In the genomic region with DNA sequence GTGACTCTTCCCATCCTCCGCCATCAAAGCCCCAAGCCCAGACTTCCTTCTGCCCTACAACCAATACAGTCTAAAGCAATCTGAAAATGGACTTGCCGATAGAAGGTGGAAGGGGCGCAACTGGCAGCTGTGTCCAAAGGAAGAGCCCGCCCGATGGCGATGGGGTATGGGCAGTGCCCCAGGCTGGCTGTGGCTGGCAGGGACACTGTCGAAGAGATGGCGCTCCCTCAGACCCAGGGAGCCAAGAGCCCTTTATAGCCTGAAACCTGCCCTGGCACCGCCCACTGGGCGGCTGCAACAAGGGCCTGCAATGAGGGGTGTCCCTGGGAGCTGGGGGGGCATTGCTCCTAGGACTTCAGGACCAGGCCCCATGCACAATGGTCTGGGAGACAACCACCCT, we compare ENCODE assay signal across 12 mouse cellular contexts. TPM values are rescaled to one million over a fixed set of nuclear protein-coding genes. Genes with fewer than 3 reads are reported as not detected.
DNase-seq lines count a peak whose midpoint lies in the region; ATAC-seq and TF ChIP-seq lines count a peak whose summit lies in the region.
"Had no signal": no experiment of that assay in that cellular context is flagged by ENCODE, and none has a peak within 500 bp of the region (broad histone marks: within the 10 kb centered on the region; RNA-seq: fewer than 3 reads in every experiment).

A gene (minus strand): TSS at position 216 of the 400 bp plus-strand sequence.

- WGBS in cerebellum, adult 2 months, result 34% methylated on average over 10 of the region's 10 CpGs
- WGBS in embryonic facial prominence, embryonic 15.5 days, result 83% methylated on average over 10 of the region's 10 CpGs
- WGBS in midbrain, embryonic 11.5 days, result 83% methylated on average over 10 of the region's 10 CpGs

- no peak within 1 kb of the TSS for H3K9ac ChIP-seq in embryonic facial prominence, embryonic 15.5 days
- peak within 1 kb of the TSS; percentile 42; the same call in 1 of the 2 replicates for H3K9ac ChIP-seq in midbrain, embryonic 11.5 days (ENCODE audit: low read length)
- H3K9ac ChIP-seq: forebrain, embryonic 12.5 days; heart, embryonic 13.5 days had no signal

- no peak for DNase-seq in cerebellum, adult 2 months
- no peak for DNase-seq in cerebellum, adult 9-11 months
- DNase-seq in left cerebral cortex, postnatal 14 days (ENCODE audit: low spot score in 2 of 2), result no peak
- DNase-seq in left cerebral cortex, postnatal 36 days (ENCODE audit: low spot score in 2 of 2), result no peak
- peak; percentile 77 for DNase-seq in midbrain, embryonic 11.5 days (ENCODE audit: low spot score, missing footprints)
- DNase-seq in B cell, adult 2 months, result no peak
- DNase-seq in T-cell, adult 2 months (ENCODE audit: low spot score), result no peak
- DNase-seq: cerebellum, postnatal 25 days had no signal

- intact Hi-C loops in left cerebral cortex, postnatal 14 days (cut with DNase I), result loop anchor here (5.0 kb wide), 2 partner anchors 166 to 319 kb away; no protein-coding TSS in a partner anchor
- intact Hi-C loops in left cerebral cortex, postnatal 36 days (cut with DNase I), result loop anchor here (10.0 kb wide), 1 partner anchor 331 kb away; no protein-coding TSS in a partner anchor

- H3K27ac ChIP-seq in cerebellum, adult 2 months (ENCODE audit: insufficient read depth, low read length), result no peak within 1 kb of the TSS
- no peak within 1 kb of the TSS for H3K27ac ChIP-seq in embryonic facial prominence, embryonic 15.5 days (replicated peaks)
- H3K27ac ChIP-seq in midbrain, embryonic 11.5 days (ENCODE audit: low read depth, low read length), result peak within 1 kb of the TSS; percentile 25; the same call in 1 of the 2 replicates
- H3K27ac ChIP-seq: forebrain, embryonic 12.5 days; heart, embryonic 13.5 days; kidney, postnatal 0 days had no signal

- no peaks in the 10 kb centered on the region for H3K36me3 ChIP-seq in embryonic facial prominence, embryonic 15.5 days
- no peaks in the 10 kb centered on the region for H3K36me3 ChIP-seq in midbrain, embryonic 11.5 days (ENCODE audit: control insufficient read depth, insufficient read depth, low read length)
- H3K36me3 ChIP-seq: forebrain, embryonic 12.5 days; heart, embryonic 13.5 days had no signal

- H3K4me2 ChIP-seq in embryonic facial prominence, embryonic 15.5 days (replicated peaks), result no peak within 1 kb of the TSS
- H3K4me2 ChIP-seq in midbrain, embryonic 11.5 days, result no peak within 1 kb of the TSS
- H3K4me2 ChIP-seq: forebrain, embryonic 12.5 days; heart, embryonic 13.5 days had no signal

- TF ChIP-seq CTCF in cerebellum, adult 2 months (IDR thresholded peaks at IDR 0.05; ENCODE audit: borderline replicate concordance, insufficient read depth, low read depth, low read length), result no peak

- no peak for ATAC-seq in embryonic facial prominence, embryonic 15.5 days (ENCODE audit: insufficient number of reproducible peaks, low FRiP score, low TSS enrichment, low read depth)
- ATAC-seq in midbrain, embryonic 11.5 days (ENCODE audit: low FRiP score), result no peak

- no peaks in the 10 kb centered on the region for H3K9me3 ChIP-seq in embryonic facial prominence, embryonic 15.5 days (replicated peaks)
- no peaks in the 10 kb centered on the region for H3K9me3 ChIP-seq in midbrain, embryonic 11.5 days (ENCODE audit: control insufficient read depth, low read length)
- H3K9me3 ChIP-seq: forebrain, embryonic 12.5 days; heart, embryonic 13.5 days had no signal

- no peak within 1 kb of the TSS for H3K4me3 ChIP-seq in cerebellum, adult 2 months (replicated peaks; ENCODE audit: insufficient read depth, low read depth, low read length)
- no peak within 1 kb of the TSS for H3K4me3 ChIP-seq in embryonic facial prominence, embryonic 15.5 days (replicated peaks)
- no peak within 1 kb of the TSS for H3K4me3 ChIP-seq in midbrain, embryonic 11.5 days (ENCODE audit: low read depth, low read length)
- H3K4me3 ChIP-seq: forebrain, embryonic 12.5 days; heart, embryonic 13.5 days had no signal

- no peaks in the 10 kb centered on the region for H3K27me3 ChIP-seq in cerebellum, adult 2 months (ENCODE audit: control insufficient read depth, insufficient read depth, low read length)
- H3K27me3 ChIP-seq in embryonic facial prominence, embryonic 15.5 days, result peaks cover 19% of the 10 kb centered on the region; the same call in 1 of the 2 replicates
- peaks cover 21% of the 10 kb centered on the region for H3K27me3 ChIP-seq in midbrain, embryonic 11.5 days (ENCODE audit: control insufficient read depth, insufficient read depth, low read length)

- no peak for TF ChIP-seq POLR2A in cerebellum, adult 2 months (IDR thresholded peaks at IDR 0.05; ENCODE audit: borderline replicate concordance, insufficient read depth, low read length)

- no peaks in the 10 kb centered on the region for H3K4me1 ChIP-seq in cerebellum, adult 2 months (ENCODE audit: control insufficient read depth, insufficient read depth, low read length)
- H3K4me1 ChIP-seq in embryonic facial prominence, embryonic 15.5 days, result peaks cover 21% of the 10 kb centered on the region
- H3K4me1 ChIP-seq in midbrain, embryonic 11.5 days (ENCODE audit: control insufficient read depth, insufficient read depth, low read length), result peaks cover 19% of the 10 kb centered on the region

RNA-seq across cellular contexts. Expression of the gene that starts here (rescaled TPM):
- 13.6 and 14.5 TPM in 2 replicates for polyA plus RNA-seq in cerebellum, adult 2 months (2012; rRNA removed)
- 10 to 100 TPM; 16.9 to 29.0 TPM for total RNA-seq in left cerebral cortex, postnatal 14 days (2021)
- 10 to 100 TPM in 1 of 2 experiments, 1 to 10 TPM in 1; 7.5 to 14.9 TPM for total RNA-seq in left cerebral cortex, postnatal 36 days (2021)
- polyA plus RNA-seq in embryonic facial prominence, embryonic 15.5 days (2015; fragmentation: Nextera tagmentation; extraction: Ambion mirVana), result 17.8 and 20.6 TPM in 2 replicates
- polyA plus RNA-seq in midbrain, embryonic 11.5 days (2014; fragmentation: Nextera tagmentation; extraction: Ambion mirVana), result 3.1 and 3.7 TPM in 2 replicates
